Mouse (Mus musculus): ENCODE results near the gene Dennd4c.
"Not testable (repeated sequence)": the region's sequence is repeated elsewhere in the genome, so short reads cannot be mapped to it uniquely, and the experiment has no call there.

Dennd4c gene

DNA sequence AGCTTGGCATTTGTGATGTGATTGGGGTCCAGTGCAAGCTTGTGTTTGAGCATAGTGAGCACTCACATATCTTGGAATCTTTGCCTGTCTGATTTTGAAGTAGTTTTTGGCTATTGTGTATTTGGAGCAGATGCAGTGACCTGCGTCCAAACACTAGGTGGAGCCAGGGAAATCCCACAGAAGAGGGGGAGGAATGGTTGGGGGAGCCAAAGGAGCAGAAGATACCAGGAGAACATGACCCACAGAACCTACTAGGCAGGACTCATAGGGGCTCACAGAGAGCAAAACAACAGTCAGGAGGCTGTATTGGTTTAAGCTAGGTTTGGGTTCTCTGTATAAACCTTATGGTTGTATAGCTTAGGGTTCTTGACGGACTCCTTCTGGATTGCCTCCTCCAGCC, 62.2 kb downstream of the Dennd4c start:
- DNase-seq (ENCODE audit: low spot score): no peak

DNA sequence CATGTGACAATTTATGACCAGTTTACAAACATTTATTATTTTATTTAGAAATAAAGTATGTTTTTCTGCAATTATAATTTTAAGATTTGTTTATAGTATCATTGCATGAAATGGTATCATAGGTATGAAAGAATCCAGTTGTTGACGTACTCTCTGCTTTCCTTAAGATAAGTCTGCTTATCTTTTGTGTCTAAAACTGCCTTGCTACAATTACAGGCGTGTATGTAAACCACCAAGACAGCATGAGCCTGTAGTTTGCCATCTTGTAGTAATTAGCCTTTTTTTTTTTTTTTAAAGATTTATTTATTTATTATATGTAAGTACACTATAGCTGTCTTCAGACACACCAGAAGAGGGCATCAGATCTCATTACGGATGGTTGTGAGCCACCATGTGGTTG, 66.5 kb downstream of the Dennd4c start:
- no peak for DNase-seq (ENCODE audit: low spot score)

DNA sequence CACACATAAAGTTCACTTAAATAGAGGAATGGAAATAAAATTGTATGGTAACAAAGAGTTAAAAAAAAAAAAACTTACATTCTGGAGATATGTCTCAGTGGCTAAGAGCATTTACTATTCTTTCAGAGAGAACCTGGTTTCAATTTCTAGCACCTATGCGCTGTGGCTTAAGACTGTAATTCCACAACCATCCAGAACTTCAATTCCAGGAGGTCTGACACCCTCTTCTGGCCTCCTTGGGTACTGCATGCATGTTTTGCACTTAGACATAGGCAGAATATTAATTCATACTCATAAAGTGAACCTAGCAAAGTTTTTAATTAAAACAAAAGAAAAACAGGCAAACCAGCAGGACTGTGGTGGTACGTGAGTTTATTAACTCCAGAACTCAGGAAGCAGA, 74.8 kb downstream of the Dennd4c start:
- DNase-seq (ENCODE audit: low spot score): no peak

DNA sequence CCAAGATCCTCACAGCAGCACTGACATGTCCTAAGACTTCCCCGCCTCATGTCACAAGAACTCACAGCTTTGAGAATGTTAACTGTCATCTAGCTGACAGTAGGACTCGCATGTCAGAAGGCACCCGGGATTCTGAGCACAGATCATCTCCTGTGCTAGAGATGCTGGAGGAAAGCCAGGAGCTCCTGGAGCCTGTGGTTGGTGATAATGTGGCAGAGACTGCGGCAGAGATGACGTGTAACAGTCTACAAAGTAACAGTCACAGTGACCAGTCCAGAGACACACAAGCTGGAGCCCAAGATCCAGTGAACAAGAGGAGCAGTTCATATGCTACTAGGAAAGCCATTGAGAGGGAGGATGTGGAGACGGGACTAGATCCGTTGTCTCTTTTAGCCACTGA, 76.8 kb downstream of the Dennd4c start:
- DNase-seq (ENCODE audit: low spot score): no peak

DNA sequence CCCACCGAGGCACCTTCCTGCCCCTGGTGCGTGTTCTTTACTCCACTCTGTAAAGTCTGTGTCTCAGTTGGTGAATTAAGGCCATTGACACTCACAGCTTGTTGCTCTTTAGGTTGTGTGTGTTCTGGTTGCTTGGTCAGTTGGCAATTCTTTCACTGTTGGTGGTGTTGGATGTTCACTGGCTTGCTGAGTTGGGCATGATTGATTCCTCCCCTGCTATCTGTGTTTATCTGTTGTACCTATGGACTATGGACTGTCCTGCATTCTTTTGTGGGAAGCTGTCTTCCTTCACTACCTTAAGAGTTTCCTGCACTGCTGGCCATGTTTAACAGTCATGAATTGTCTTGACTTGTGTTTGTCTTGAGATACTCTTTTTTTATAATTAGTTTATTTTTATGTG, 83.5 kb downstream of the Dennd4c start:
- peak; percentile 53 for DNase-seq (ENCODE audit: low spot score)

DNA sequence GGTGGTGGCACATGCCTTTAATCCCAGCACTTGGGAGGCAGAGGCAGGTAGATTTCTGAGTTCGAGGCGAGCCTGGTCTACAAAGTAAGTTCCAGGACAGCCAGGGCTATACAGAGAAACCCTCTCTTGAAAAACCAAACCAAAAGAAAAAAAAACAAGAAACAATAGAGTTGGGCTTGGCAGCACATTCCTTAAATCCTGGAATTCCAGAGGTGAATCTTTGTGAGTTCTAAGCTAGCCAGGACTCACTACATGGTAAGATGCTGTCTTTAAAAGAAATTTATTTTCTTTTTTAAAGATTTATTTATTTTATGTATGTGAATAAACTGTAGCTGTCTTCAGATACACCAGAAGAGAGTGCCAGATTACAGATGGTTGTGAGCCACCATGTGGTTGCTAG, 92.8 kb downstream of the Dennd4c start:
- DNase-seq (ENCODE audit: low spot score): not testable (repeated sequence)

DNA sequence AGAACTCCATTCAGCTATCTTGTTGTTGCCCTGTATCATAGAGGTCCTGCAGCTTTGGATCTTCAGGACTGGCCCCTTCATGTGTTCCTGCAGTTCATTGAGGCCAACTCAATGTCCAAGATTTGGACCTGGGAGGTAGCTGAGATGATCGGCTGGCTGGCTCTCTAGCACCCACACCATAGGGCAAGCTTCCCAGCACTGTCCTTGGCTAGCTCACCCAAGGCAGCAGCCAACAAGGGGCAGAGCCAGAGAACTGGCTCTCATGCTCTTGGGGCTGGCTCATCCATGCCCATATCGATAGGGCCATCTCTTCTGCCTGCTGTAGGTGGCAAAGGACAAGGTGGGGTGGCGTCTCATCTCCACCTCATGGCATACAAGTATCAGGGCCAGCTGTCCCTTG, 97.0 kb downstream of the Dennd4c start:
- no peak for DNase-seq (ENCODE audit: low spot score)

DNA sequence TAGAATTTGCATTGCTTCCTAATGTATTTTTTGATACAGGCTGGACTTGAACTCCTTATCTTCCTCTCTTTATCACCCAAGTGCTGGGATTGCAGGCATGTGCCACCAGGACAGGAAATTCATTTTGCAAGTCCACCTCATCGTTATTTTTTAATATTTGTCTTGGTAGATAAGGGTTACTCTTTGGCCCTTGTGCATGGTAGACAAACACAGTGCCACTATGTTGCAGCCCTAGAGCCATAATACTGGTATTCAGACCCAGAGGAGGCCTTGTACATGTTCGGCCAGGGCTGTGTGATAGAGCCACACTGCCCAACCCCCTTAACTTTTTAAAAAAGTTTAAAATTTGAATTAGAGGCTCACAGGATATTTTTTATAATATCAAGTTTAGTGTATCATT, 98.9 kb downstream of the Dennd4c start:
- no peak for DNase-seq (ENCODE audit: low spot score)

DNA sequence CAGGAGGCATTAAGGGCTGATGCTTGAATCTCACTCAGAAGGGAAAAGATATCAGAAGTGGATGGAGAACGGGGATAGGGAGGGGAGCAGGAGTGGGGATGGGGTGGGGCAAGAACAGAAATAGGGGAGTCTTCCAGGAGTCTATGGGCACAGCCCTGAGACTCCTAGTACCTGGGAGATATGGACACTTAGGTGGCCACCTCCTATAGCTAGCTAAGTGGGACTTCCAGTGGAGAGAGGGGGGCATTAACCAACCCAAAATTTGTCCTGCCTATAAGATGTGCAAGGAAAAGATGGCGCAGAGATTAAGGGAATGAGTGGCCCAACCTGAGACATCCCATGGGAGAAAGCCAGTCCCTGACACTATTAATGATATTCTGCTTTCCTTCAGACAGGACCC, 103.0 kb downstream of the Dennd4c start:
- no peak for DNase-seq (ENCODE audit: low spot score)

DNA sequence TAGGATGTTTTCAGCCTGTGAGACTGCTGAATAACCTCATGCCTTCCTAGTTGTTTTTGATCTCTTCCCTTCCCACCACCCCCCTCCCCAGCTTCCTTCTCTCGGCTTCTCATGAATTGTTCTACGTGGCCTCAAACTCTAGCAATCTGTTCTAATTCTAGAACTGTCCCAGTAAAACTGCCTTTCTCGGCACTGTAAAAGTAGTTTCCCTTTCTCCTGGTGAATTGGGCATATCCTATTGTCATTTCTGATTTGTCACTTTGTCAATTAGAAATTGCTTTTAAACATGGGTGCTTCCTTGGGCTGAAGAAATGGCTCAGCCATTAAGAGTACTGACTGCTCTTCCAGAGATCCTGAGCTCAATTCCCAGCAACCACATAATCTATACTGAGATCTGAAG, 103.7 kb downstream of the Dennd4c start:
- no peak for DNase-seq (ENCODE audit: low spot score)

DNA sequence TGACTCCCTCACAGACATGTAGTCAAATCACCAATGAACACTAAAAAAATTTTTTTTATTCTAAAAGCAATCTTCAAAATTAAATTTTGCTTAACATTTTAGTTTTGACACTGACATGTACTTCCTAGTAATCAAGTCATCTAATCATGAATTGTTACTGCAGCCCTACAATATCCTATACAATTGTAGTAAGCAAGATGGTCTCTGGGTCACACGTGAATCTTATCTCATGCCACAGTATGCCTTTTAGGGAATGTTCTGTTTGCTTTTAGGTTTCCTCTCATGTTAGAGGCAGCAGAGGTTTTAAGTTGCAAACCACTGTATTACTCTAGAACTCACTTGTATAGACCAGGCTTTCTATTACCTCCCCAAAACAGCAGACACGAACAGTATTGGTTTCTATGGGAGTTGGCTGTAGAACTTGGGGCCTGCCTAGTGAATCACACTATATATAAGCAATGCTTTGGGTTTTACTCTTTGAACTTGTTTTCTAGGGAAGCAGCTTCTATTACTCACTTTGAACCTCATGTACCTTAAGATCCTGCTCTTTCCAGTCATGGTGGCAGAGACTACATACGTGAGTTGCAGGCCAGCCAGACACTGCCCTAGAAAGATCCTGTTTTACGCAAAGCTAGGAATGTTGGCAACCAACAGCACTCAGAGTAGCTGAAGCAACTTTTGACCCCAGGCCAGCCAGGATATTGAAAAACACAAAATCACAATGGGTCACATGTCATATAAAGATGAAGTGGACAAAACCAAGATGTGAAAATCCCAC, 104.6 kb downstream of the Dennd4c start:
- no peak for DNase-seq (ENCODE audit: low spot score)

DNA sequence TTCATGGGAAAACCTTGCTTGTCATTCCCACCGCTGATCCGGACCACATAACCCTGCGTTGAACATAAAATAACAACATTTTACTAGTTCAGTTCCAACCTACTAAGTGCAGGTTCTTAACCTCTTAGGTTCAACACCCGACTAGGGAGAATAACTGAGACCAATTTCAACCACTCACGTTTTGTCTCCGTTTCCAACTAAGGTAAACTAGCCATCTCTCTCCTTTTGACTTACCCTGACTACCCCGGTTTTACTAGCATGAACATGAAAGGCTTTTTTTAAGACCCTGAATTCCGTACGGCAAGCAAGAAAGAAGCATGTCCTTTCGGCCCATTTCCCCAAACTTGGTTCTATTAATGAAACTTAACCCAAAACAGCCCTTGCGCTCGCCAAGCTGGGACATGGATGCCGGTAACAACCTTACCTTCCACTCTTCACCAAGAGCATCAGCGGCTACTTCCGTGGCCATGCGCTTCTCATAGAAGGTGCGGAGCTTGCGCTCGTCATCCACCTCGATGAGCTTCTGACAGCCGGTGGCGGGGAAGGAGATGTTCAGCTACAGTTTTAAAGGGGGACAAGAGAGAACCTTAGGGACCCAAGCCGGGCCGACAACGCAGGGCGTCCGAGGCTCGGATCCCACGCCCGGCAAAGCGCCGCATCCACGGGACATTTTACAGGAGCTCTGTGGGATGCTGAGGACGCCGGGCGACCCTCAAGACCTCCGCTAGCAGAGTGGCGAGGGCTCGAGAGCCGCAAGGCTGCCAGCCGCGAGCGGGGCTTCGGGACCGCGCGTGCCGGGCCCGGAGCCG, 108.2 kb downstream of the Dennd4c start:
- no peak for DNase-seq (ENCODE audit: low spot score)

DNA sequence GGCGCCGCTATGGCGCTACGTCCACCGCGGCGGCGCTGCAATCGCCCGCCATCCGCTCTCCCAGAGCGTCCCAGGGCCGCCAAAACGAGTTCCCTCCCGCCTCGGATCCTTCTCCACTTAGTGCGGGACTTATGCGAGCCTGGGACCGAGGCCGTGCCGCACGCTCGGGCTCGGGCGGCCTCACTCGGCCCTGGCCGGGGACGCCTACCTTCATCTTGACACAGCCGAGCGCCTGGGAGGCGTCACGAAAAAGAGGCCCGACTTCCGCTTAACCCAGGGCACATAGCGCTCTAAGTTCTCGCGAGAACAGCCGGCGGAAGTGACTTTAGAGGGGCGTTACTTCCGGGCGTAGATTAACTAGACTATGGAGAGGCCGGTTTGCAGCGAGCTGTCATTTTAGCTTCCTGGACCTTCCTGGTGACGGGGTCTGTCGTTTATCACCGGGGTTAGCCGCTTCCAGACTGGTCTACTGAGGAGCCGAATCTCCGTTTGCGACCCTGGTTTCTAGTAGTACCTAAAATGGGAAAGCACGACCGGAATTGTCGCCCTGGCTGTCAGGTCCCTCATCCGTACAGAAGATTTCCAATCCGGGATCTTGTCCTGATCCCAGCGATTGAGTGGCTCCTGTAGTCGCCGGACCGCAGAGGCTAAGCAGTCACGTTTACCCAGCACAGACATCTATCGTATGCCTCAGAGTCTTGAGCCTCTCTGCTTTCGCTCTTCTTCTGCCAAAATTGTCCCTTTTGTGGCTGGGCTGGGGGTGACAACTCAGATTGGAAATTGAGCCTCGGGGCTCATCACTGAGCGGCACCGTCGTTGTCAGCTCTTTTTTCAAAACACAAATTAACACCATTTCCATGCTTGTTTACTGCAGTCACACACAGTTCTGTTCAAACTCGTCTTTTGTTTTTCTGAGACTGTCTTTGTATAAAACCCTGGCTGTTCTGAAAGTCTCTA, 109.0 kb downstream of the Dennd4c start, which contains the start of gene Rps6:
Gene Rps6 (minus strand): TSS at position 300 of the 957 bp plus-strand sequence.
- DNase-seq (ENCODE audit: low spot score): peak; percentile 94

DNA sequence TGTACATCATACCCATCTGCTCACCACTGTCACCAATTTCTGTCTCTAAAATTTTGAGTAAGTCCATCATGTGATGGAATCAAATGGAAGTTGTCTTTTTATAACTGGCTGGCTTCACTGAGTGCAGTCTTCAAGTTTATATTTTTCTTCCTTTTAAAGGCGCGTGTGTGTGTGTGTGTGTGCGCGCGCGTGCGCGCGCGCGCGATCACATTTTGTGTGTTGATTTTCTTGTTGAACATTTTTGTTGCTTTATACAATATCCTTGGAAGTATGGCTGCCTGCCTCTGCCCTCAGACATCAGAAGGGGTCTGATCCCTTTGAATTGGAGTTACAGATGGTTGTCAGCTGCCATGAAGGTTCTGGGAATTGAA, 109.7 kb downstream of the Dennd4c start:
- DNase-seq (ENCODE audit: low spot score): no peak

DNA sequence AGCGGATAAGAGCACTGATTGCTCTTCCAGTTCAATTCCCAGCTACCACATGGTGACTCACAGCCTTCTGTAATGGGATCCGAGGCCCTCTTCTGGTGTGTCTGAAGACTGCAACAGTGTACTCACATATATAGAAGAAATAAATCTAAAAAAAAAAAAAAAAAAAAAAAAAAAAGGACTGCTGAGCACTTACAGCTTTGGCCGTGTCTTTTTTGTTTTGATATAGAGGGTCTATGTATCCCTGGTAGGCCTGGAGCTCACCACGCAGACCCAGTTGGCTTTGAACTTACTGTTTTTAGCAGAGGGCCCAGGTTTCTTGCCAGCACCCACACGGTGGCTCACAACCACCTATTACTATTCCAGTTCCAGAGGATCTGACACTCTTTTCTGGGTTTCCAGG, 115.7 kb downstream of the Dennd4c start:
- no peak for DNase-seq (ENCODE audit: low spot score)

DNA sequence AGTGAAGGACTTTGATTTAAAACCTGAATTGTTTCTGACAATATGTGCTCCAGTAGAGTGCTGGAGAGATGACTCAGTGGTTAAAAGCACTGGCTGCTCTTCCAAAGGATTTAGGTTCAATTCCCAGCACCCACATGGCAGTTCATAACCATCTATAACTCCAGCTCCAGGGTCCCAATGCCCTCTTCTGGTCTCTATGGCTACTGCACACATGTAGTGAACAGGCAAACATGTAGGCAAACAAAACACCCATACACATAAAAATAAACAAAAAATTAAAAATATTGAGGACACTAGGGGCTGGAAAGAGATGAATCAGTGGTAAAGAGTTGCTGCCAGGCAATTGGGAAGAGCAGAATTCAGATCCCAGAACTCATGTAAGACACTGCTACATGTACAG, 123.6 kb downstream of the Dennd4c start:
- no peak for DNase-seq (ENCODE audit: low spot score)

DNA sequence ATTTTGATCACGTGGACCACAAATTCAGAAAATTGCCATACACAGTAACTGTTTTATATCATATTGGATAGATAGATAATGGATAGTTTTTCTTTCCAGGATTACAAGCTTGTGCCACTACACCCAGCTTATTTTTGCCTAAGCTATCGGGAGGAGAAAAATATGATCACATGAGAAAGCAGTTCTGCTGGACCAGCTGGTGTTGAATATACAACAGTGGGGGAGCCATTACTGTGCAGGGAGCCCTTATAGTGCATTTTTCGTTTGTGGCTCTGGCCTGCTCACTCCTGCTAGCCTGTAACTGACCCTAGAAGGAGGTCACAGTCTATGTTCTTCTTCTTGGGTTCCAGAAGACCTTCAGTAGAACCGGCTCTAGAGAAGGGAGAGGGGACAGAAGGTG, 124.7 kb downstream of the Dennd4c start:
- DNase-seq (ENCODE audit: low spot score): no peak

DNA sequence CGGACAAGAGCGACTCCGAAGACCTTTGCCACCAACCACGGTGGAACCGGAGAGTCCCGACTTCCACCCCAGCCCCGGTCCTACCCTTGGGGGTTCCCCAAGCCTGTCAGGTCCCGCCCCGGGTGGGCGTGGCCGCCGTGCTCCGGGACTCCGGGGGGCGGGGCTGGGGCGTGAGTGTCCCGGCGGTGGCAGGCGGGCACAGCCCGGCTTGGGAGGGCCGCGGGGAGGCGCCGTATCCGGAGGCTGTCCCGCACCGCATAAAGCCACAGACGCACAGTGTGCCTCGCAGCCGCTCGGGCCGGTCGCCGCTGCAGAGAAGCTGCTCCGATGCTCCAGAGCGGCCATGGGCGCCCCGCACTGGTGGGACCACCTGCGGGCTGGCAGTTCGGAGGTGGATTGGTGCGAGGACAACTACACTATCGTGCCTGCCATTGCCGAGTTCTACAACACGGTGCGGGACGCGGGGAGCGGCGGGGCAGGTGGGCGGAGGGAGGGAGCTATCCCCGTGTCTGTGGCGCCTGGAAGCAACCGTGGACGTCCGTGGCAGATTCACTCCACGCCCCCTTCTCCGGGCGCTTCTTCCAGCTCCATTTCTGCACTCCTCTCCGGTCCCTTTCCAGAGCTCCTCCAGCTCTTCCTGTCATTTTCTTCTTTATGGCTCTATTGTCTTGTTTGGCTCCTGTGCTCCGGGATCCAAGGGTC, 125.9 kb downstream of the Dennd4c start, which contains the start of gene Acer2:
Gene Acer2 (plus strand): TSS at position 251 of the 702 bp plus-strand sequence.
- DNase-seq (ENCODE audit: low spot score): peak; percentile 82

DNA sequence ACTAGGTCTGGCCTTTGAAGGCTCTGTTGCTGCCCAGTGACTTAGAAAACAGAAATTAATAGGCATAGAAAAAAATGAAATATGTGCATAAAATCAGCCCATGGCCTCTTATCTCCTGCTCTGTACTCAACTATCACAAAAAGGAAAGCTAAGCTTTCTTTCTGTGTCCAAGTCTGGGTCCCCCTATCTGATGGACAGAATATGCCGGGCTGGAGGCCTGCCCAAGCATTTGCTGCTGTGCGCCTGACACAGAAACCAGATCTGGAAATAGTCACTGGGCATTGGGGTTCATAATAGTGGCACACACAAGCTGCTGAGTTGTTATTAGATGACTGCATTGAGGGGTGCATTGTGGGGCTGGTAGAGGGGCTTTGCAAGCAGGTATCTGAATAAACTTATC, 131.1 kb downstream of the Dennd4c start:
- no peak for DNase-seq (ENCODE audit: low spot score)

DNA sequence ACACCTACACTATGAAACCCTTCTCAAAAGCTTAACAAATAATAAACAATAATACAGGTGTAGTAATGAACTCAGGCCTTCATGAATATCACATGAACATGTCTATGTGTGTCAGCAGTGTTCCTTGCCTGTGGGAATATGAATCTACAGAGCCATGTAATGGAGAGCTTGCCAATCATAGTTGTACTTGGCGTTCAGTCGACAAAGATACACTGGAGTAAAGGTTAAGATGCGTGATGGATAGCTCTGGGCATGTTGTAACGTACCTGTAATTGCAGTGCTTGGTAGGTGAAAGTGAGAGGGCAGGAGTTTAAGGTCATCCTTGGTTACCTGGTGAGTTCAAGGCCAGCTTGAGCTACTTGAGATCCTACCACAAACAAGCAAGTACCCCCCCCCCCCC, 132.8 kb downstream of the Dennd4c start:
- DNase-seq (ENCODE audit: low spot score): no peak

DNA sequence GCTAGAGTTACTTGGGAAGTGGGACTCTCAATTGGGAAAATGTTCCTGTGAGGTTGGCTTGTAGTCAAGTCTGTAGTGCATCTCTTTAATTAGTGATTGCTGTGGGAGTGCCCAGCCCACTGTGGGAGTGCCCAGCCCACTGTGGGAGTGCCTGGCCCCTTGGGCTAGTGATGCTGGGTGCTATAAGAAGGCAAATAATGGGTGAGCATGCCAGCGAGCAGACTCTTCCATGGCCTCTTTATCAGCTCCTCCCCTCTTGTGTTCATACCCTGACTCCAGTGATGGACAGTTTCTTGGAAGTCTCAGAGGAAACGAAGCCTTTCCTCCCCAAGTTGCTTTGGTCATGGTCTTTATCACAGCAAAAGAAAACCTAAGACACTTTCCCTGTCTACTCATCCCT, 134.1 kb downstream of the Dennd4c start:
- DNase-seq (ENCODE audit: low spot score): no peak

DNA sequence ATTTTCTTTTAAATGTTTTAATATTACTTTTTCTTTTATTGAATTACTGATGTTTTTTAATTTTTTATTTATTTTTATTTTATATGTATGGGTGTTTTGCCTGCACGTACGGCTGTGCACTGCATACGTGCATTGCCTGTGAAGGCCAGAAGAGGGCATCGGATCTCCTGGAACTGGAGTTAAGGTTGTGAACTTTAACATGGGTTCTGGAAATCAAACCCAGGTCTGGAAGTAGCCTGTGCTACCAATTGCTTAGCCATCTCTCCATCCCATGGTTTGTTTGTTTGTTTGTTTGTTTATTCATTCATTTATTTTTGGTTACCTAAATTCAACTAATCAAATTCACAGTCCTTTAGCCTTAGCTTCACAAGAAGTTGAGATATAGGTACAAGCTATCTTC, 136.6 kb downstream of the Dennd4c start:
- no peak for DNase-seq (ENCODE audit: low spot score)
